Mouse (Mus musculus) lung, embryonic 14.5 days (tissue): ENCODE data around the gene Vwa2. TPM values are rescaled to one million over a fixed set of nuclear protein-coding genes. Genes with fewer than 3 reads are reported as not detected.

Experiments
- ATAC-seq: fragments of 200-750 bp; cut with Nextera tagmentation; 2 replicates; pipeline ENCODE4 v1.8.0; 2017; ENCODE audit warnings: mild to moderate bottlenecking, moderate TSS enrichment, moderate library complexity; ENCODE audit not compliant: insufficient read depth
- DNase-seq: peaks from one replicate; pipeline ENCODE4 v3.0.0-alpha.2; 2015
- H3K27ac ChIP-seq: fragments of 300-500 bp; sonication (generic); 2 replicates; pipeline ENCODE4 v1.5.1; 2014; ENCODE audit warnings: low read depth, mild to moderate bottlenecking, moderate library complexity
- H3K27me3 ChIP-seq: fragments of 300-500 bp; sonication (generic); 2 replicates; pipeline ENCODE4 v1.6.1; 2014; ENCODE audit warnings: low read length, control low read depth; ENCODE audit not compliant: insufficient read depth
- H3K36me3 ChIP-seq: fragments of 300-500 bp; sonication (generic); 2 replicates; pipeline ENCODE4 v1.6.1; 2014; ENCODE audit warnings: control low read depth; ENCODE audit not compliant: insufficient read depth
- H3K4me1 ChIP-seq: fragments of 300-500 bp; sonication (generic); 2 replicates; pipeline ENCODE4 v1.6.1; 2014; ENCODE audit warnings: antibody characterized with exemption, control low read depth; ENCODE audit not compliant: insufficient read depth
- H3K4me2 ChIP-seq: fragments of 300-500 bp; sonication (generic); 2 replicates; pipeline ENCODE4 v1.6.1; 2014; ENCODE audit warnings: mild to moderate bottlenecking
- H3K4me3 ChIP-seq: fragments of 300-500 bp; sonication (generic); 2 replicates; pipeline ENCODE4 v1.5.1; 2014; ENCODE audit warnings: low read depth, low read length
- H3K9ac ChIP-seq: fragments of 300-500 bp; sonication (generic); 2 replicates; pipeline ENCODE4 v1.6.1; 2014
- H3K9me3 ChIP-seq: fragments of 300-500 bp; sonication (generic); 2 replicates; pipeline ENCODE4 v1.6.1; 2016; ENCODE audit warnings: low read depth, low read length, control low read depth
- CTCF ChIP-seq: IDR thresholded peaks from 2 replicates; pipeline ENCODE4 v1.5.1; 2016; ENCODE audit warnings: antibody characterized with exemption, low read depth
- WGBS: fragments of 180-500 bp; shearing (Covaris S2); extraction: QIAGEN DNeasy Blood & Tissue Kit; methylation state at CpG from one replicate; pipeline ENCODE4 v1.1.7; 2014; 5-methylcytosine and 5-hydroxymethylcytosine counted together
- polyA plus RNA-seq: library from polyadenylated mRNA; unstranded; fragments of >200 nt; fragmentation: Nextera tagmentation; extraction: Ambion mirVana; gene quantifications from 2 replicates; pipeline ENCODE4 v1.2.1, GENCODE M21; 2014

Vwa2 gene
- polyA plus RNA-seq, 1 experiment from 2014 or later: 11.5 TPM

DNA sequence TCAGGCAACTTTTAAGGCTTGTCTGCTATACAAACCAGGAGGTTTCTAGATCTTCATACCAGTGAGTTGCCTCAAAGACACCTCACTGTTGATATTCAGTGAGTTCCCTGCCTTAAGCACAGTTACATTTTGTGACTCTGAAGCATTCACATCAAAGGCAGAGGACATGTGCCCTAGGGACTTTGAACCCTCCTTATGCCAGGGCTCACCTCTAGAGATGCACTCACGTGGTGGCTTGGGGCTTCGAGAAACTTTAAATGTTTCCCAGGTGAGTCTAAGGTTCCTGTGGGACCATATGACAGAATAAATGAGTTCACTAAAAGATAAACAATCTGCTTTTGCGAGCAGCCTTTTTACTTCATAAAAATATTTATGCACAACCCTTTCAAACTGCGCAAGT, 84.0 kb downstream of the Vwa2 start:
- Histone ChIP-seq H3K9me3 (no peaks in the 10 kb centered on the region), H3K36me3 (no peaks in the 10 kb centered on the region), H3K4me2 (no peak overlapping the region), H3K27ac (peak overlapping the region; percentile 54; the same call in 1 of the 2 replicates), H3K4me1 (peaks cover 24% of the 10 kb centered on the region), H3K4me3 (no peak overlapping the region), H3K27me3 (no peaks in the 10 kb centered on the region), H3K9ac (no peak overlapping the region)
- DNase-seq: no peak
- ATAC-seq: no peak
- TF ChIP-seq CTCF: no peak
- WGBS: 63% methylated on average over 4 of the region's 4 CpGs

DNA sequence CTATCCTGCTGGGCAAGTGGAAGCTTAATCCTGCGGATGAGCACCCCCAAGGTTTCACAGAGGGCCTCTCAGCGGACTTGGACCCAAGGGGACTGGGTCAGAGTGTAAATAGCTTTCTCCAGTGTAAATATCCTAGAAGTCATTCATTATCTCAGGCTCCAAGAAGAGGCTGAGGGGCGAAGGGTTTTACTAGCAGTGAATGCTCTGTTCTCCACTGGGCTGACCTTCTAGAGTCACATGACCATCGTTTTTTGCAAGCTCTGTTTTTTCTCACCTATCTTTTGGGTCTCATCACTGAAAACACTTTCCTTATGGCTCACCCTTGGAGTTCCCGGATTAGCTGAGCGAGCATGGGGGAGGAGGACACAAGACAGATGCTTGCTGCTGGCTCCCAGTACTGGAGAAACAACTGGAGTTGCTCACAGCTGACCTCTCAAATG, 84.6 kb downstream of the Vwa2 start:
- peak; percentile 42; the same call in 1 of the 2 replicates for ATAC-seq
- H3K27ac ChIP-seq: peak overlapping the region; percentile 46; the same call in 1 of the 2 replicates
- no peak for TF ChIP-seq CTCF

DNA sequence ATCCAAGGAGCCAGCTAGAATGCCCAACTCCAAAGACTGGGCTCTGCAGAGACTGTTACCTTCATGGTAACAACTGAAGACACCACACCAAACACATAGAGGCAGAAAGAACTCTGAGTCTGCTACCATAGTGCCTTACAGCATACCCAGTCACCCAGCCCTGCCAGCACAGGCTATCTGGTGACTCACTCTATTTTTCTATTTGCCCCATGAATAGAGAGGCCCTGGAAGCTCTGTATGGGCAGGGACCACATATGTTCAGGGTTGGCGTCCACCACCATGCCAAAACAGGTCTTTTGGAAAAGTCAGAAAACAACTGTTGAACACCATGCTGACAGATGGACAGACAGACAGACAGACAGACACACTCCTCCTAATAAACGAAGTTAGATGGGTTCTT, 85.0 kb downstream of the Vwa2 start:
- Histone ChIP-seq H3K4me3 (no peak overlapping the region), H3K27ac (peak overlapping the region; percentile 46; the same call in 1 of the 2 replicates), H3K36me3 (no peaks in the 10 kb centered on the region), H3K9ac (no peak overlapping the region), H3K4me1 (peaks cover 21% of the 10 kb centered on the region), H3K27me3 (no peaks in the 10 kb centered on the region), H3K9me3 (no peaks in the 10 kb centered on the region), H3K4me2 (no peak overlapping the region)
- DNase-seq (no peak), ATAC-seq (no peak)
- no peak for TF ChIP-seq CTCF
- WGBS: 79% methylated on average over 2 of the region's 2 CpGs

More for the DNA sequence above, 84.6 kb downstream of the Vwa2 start:
- DNase-seq: peak; percentile 52
- WGBS: 20% methylated on average over 6 of the region's 6 CpGs
- H3K9ac ChIP-seq: no peak overlapping the region
- H3K27me3 ChIP-seq: no peaks in the 10 kb centered on the region
- H3K4me2 ChIP-seq: no peak overlapping the region
- no peak overlapping the region for H3K4me3 ChIP-seq
- no peaks in the 10 kb centered on the region for H3K9me3 ChIP-seq
- H3K36me3 ChIP-seq: no peaks in the 10 kb centered on the region
- H3K4me1 ChIP-seq: peaks cover 24% of the 10 kb centered on the region

DNA sequence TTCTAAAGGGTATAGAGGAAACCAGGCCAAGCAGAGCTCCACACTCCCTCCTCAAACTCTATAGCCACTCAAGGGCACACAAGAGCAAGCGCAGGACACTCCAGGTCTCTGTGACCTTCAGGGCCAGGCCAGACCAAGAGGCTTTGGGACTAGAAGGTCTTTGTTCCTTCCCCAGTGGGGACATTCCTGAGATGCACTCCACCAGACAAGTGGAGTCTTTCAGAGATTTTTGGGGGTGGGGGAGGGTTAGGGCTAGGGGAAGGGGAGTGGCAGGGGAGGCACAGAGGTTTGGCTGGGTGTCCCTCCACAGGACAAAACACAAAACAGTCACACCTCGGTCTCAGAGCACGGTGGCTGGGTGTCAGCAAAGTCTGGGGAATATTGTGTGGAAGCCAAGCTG, 85.6 kb downstream of the Vwa2 start:
- Histone ChIP-seq H3K27ac (no peak overlapping the region), H3K36me3 (no peaks in the 10 kb centered on the region)
- DNase-seq: no peak

More for the DNA sequence above, 85.6 kb downstream of the Vwa2 start:
- Histone ChIP-seq H3K9ac (no peak overlapping the region), H3K4me2 (no peak overlapping the region), H3K27me3 (no peaks in the 10 kb centered on the region), H3K4me1 (peaks cover 17% of the 10 kb centered on the region), H3K9me3 (no peaks in the 10 kb centered on the region), H3K4me3 (no peak overlapping the region)
- 35% methylated on average over 3 of the region's 3 CpGs for WGBS
- ATAC-seq: no peak
- TF ChIP-seq CTCF: no peak

Other genes starting within 250 kb of the Vwa2 start
- gene Adrb1, start 152.1 kb upstream of the Vwa2 start, polyA plus RNA-seq: 1.2 and 1.6 TPM in 2 replicates
- gene Ccdc186, start 52.1 kb upstream of the Vwa2 start, polyA plus RNA-seq: 25.0 and 25.2 TPM in 2 replicates
- 1.3 and 2.0 TPM in 2 replicates for gene Tdrd1, start 48.0 kb upstream of the Vwa2 start, polyA plus RNA-seq
- 23.3 and 24.2 TPM in 2 replicates for gene Afap1l2, start 134.0 kb downstream of the Vwa2 start, polyA plus RNA-seq